Mouse (Mus musculus): ENCODE data around the gene Dus3l. TPM values are rescaled to one million over a fixed set of nuclear protein-coding genes. Genes with fewer than 3 reads are reported as not detected.

Gene Dus3l
- polyA plus RNA-seq, 1 experiment = 98.4 TPM

DNA sequence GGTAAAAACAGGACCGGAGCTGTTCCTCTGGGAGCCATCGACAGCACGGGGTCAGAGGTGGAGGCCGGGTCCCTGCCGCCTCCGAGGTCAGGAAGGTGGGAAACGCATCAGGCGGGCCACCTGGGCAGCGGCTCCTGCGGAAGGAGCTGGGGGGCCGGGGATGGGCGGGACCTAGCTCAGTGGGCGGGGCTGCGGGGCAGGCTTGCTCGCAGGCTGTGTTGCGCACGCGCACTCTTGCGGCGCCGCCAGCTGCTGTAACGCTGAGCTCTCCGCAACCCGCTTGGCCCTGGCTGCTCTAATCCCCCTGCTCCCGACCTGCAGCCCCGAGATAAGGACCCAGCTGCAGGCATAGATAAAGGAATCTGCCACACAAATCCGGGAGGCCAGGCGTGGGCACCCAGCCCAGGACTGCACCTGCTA is 2.6 kb upstream of the Dus3l start:
- TF ChIP-seq CTCF (IDR thresholded peaks at IDR 0.05; ENCODE audit: extremely low read depth, insufficient read depth, insufficient read length, insufficient replicate concordance) (no peak), POLR2A (IDR thresholded peaks at IDR 0.05; ENCODE audit: low read depth, low read length) (peak; percentile 29; the same call in 1 of the 2 replicates)
- Histone ChIP-seq H3K36me3 (ENCODE audit: control insufficient read depth, insufficient read depth, low read length) (peaks cover 5% of the 10 kb centered on the region; the same call in 1 of the 2 replicates), H3K4me3 (ENCODE audit: extremely low read depth, insufficient read depth, insufficient read length) (peak overlapping the region; percentile 67), H3K27me3 (ENCODE audit: control insufficient read depth, insufficient read depth, low read length) (peaks cover 4% of the 10 kb centered on the region), H3K4me1 (ENCODE audit: control insufficient read depth, insufficient read depth, insufficient read length) (peaks cover 23% of the 10 kb centered on the region), H3K27ac (ENCODE audit: insufficient read depth, low read length) (peak overlapping the region; percentile 71; the same call in 1 of the 2 replicates)
- WGBS = under 1% methylated on average over 27 of the region's 28 CpGs
- DNase-seq (ENCODE audit: low read depth in 1 of 2, low spot score in 2 of 2) = peak; percentile 75 to 89

DNA sequence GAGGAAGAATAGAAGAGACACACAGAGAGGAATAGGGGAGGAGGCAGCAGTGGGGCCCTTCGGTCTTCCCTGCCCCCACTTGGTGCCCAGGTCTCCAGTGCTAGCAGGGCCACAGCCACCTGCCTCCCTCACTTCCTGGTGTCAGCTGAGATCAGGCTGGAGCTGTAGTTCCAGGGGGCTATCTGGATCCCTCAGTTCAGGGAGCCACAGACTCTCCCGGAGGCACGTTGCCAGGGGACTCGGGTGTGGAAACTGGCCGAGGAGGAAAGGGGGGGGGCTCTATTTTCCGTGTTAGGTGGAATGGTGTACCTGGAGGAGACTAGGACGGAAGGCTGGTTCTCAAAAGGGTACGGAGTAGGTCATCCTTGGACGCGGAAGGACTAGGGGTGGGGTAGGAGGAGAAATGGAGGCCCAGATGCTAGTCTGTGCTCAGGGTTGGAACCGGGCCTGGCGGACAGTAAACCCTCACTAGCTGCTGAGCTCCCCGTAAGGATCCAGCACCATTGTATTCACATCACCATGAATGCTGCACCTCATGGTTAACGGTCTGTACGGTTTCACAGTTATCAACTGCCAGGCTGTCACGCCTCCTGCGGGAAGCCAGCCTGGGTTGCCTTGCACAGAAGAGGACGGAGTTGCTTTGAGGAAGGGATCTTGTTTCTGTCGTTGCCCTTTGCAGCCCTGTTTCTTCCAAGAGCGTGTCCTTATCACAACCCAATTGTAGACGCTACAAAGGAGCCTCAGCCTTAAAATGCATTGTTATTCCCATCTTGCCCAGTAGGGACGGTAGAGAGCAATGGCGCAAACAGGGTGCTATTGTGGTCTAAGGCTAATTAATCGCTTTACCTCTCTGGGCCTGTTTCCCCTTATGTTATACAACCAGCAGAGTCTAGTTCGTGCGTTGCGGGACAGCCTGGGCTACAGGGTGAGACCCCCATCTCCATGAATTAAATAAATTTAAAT is 1.5 kb upstream of the Dus3l start:
- TF ChIP-seq POLR2A (IDR thresholded peaks at IDR 0.05; ENCODE audit: low read depth, low read length) (no peak), CTCF (IDR thresholded peaks at IDR 0.05; ENCODE audit: extremely low read depth, insufficient read depth, insufficient read length, insufficient replicate concordance) (peak; percentile 60; the same call in 1 of the 2 replicates)
- peaks cover 10% of the 10 kb centered on the region for H3K36me3 ChIP-seq (ENCODE audit: control insufficient read depth, insufficient read depth, low read length)
- no peak overlapping the region for H3K4me3 ChIP-seq (ENCODE audit: extremely low read depth, insufficient read depth, insufficient read length)
- H3K27ac ChIP-seq (ENCODE audit: insufficient read depth, low read length) = no peak overlapping the region
- peaks cover 17% of the 10 kb centered on the region for H3K4me1 ChIP-seq (ENCODE audit: control insufficient read depth, insufficient read depth, insufficient read length)
- H3K27me3 ChIP-seq (ENCODE audit: control insufficient read depth, insufficient read depth, low read length) = no peaks in the 10 kb centered on the region
- 53% methylated on average over 27 of the region's 27 CpGs for WGBS
- DNase-seq (ENCODE audit: low read depth in 1 of 2, low spot score in 2 of 2) = peak; percentile 57 to 61

DNA sequence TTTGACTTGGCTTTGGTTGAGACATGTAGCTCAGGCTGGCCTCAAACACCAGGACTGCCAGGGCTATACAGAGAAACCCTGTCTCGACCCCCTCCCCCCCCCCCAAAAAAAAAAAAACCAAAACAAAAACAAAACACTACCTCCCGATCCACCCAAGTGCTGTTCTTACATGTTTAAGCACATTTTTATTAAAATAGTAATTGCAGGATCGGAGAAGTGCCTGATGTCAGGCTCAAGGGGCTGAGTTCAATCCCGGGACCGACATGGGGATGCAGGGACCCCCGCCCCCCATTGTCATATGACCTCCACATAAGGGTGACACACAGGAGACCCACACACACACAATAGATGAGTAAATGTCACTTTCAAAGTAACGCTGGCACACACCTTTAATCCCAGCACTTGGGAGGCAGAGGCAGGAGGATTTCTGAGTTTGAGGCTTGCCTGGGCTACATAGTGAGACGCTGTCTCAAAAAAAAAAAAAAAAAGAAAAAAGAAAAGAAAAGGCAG is 761 bp upstream of the Dus3l start:
- Histone ChIP-seq H3K4me1 (ENCODE audit: control insufficient read depth, insufficient read depth, insufficient read length) (peaks cover 17% of the 10 kb centered on the region), H3K4me3 (ENCODE audit: extremely low read depth, insufficient read depth, insufficient read length) (no peak overlapping the region), H3K27me3 (ENCODE audit: control insufficient read depth, insufficient read depth, low read length) (no peaks in the 10 kb centered on the region), H3K36me3 (ENCODE audit: control insufficient read depth, insufficient read depth, low read length) (peaks cover 16% of the 10 kb centered on the region), H3K27ac (ENCODE audit: insufficient read depth, low read length) (peak overlapping the region; percentile 85; the same call in 1 of the 2 replicates)
- WGBS = 73% methylated on average over 8 of the region's 8 CpGs
- TF ChIP-seq CTCF (IDR thresholded peaks at IDR 0.05; ENCODE audit: extremely low read depth, insufficient read depth, insufficient read length, insufficient replicate concordance) (no peak), POLR2A (IDR thresholded peaks at IDR 0.05; ENCODE audit: low read depth, low read length) (no peak)
- DNase-seq (ENCODE audit: low read depth in 1 of 2, low spot score in 2 of 2) = no peak

DNA sequence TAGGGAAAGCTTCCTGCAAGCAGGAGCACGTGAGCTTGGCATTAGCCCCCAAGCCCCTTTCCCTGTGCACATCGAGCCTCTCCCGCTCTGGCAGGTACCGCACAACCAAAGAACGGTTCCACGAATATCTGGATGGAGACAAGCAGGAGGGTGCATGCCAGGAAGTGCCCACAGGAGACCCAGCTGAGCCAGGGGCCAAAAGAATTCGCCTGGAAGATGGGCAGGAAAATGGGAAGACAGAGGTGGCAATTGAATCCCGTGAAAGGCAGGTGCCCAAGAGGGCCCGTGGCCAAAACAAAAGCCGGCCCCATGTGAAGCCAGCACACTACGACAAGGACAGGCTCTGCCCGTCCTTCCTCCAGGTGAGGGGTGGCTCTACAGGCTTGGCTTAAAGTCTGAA is 874 bp downstream of the Dus3l start:
- peak overlapping the region; percentile 98; the same call in 1 of the 2 replicates for H3K27ac ChIP-seq (ENCODE audit: insufficient read depth, low read length)
- H3K36me3 ChIP-seq (ENCODE audit: control insufficient read depth, insufficient read depth, low read length) = peaks cover 29% of the 10 kb centered on the region
- H3K4me1 ChIP-seq (ENCODE audit: control insufficient read depth, insufficient read depth, insufficient read length) = peaks cover 17% of the 10 kb centered on the region
- peak in 1 of 2 experiments; percentile 19 for DNase-seq (ENCODE audit: low read depth in 1 of 2, low spot score in 2 of 2)
- no peaks in the 10 kb centered on the region for H3K27me3 ChIP-seq (ENCODE audit: control insufficient read depth, insufficient read depth, low read length)
- H3K4me3 ChIP-seq (ENCODE audit: extremely low read depth, insufficient read depth, insufficient read length) = peak overlapping the region; percentile 85
- TF ChIP-seq CTCF (IDR thresholded peaks at IDR 0.05; ENCODE audit: extremely low read depth, insufficient read depth, insufficient read length, insufficient replicate concordance) (no peak), POLR2A (IDR thresholded peaks at IDR 0.05; ENCODE audit: low read depth, low read length) (no peak)
- WGBS = 50% methylated on average over 12 of the region's 12 CpGs

DNA sequence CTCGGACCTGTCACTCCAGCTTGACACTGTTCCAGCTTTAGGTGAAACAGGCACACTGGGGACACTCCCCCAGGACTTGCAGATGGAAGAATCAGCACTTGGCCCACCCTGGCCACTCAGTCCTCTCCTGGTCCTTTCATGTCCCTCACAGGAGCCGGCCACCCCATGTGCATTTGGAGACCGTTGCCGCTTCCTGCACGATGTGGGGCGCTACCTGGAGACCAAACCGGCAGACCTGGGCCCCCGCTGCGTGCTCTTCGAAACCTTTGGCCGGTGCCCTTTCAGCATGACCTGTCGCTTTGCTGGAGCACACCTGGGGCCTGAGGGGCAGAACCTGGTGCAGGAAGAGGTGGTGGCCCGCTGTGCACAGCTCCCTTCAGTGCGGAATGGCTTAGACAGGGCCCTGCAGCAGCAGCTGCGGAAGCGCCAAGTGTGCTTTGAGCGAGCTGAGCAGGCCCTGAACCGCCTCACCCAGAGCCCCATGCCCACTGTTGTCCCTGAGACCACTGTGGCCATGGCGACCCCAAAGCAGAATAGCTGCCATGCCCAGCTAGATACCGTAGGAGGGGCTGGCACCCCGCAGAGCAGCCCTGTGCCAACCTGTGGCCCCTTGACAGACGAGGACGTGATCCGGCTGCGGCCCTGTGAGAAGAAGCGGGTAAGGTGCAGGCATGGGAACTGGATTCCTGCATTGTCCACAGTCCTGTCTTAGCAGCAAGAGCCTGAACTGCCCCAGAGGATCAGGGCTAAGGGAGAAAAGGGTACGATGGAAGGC is 2.3 kb downstream of the Dus3l start:
- Histone ChIP-seq H3K36me3 (ENCODE audit: control insufficient read depth, insufficient read depth, low read length) (peaks cover 32% of the 10 kb centered on the region), H3K27me3 (ENCODE audit: control insufficient read depth, insufficient read depth, low read length) (no peaks in the 10 kb centered on the region), H3K27ac (ENCODE audit: insufficient read depth, low read length) (no peak overlapping the region), H3K4me1 (ENCODE audit: control insufficient read depth, insufficient read depth, insufficient read length) (peaks cover 14% of the 10 kb centered on the region), H3K4me3 (ENCODE audit: extremely low read depth, insufficient read depth, insufficient read length) (no peak overlapping the region)
- 96% methylated on average over 27 of the region's 27 CpGs for WGBS
- DNase-seq (ENCODE audit: low read depth in 1 of 2, low spot score in 2 of 2) = no peak
- TF ChIP-seq CTCF (IDR thresholded peaks at IDR 0.05; ENCODE audit: extremely low read depth, insufficient read depth, insufficient read length, insufficient replicate concordance) (no peak), POLR2A (IDR thresholded peaks at IDR 0.05; ENCODE audit: low read depth, low read length) (no peak)

DNA sequence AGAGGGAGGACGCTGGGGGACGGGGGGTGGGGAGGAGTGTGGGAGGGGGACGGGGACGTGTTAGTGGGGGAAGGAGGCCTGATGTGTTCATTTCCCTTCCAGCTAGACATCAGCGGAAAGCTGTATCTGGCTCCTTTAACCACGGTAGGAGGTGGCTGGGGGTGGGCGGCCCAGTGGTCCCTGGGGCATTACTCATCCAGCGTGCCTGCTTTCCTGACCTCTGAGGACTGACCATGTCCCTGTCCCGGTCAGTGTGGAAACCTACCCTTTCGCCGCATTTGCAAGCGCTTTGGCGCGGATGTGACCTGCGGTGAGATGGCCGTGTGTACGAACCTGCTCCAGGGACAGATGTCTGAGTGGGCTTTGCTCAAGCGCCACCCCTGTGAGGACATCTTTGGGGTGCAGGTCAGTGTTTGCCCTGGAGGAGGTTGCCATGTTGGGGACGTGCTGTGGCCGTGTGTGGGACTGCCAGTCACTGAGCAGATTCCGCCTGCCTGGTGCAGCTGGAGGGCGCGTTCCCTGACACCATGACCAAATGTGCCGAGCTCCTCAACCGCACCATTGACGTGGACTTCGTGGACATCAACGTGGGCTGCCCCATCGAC is 3.1 kb downstream of the Dus3l start:
- DNase-seq (ENCODE audit: low read depth in 1 of 2, low spot score in 2 of 2) = no peak
- H3K27ac ChIP-seq (ENCODE audit: insufficient read depth, low read length) = no peak overlapping the region
- no peak overlapping the region for H3K4me3 ChIP-seq (ENCODE audit: extremely low read depth, insufficient read depth, insufficient read length)
- peaks cover 32% of the 10 kb centered on the region for H3K36me3 ChIP-seq (ENCODE audit: control insufficient read depth, insufficient read depth, low read length)
- TF ChIP-seq CTCF (IDR thresholded peaks at IDR 0.05; ENCODE audit: extremely low read depth, insufficient read depth, insufficient read length, insufficient replicate concordance) (no peak), POLR2A (IDR thresholded peaks at IDR 0.05; ENCODE audit: low read depth, low read length) (no peak)
- 94% methylated on average over 29 of the region's 29 CpGs for WGBS
- peaks cover 10% of the 10 kb centered on the region for H3K4me1 ChIP-seq (ENCODE audit: control insufficient read depth, insufficient read depth, insufficient read length)
- no peaks in the 10 kb centered on the region for H3K27me3 ChIP-seq (ENCODE audit: control insufficient read depth, insufficient read depth, low read length)
